Mouse (Mus musculus): Measurements from ENCODE around the gene Emg1. TPM values are rescaled to one million over a fixed set of nuclear protein-coding genes. Genes with fewer than 3 reads are reported as not detected.

Gene Emg1
- polyA plus RNA-seq, 1 experiment, result 42.9 TPM

- 47% methylated on average over 19 of the region's 19 CpGs for WGBS
- Histone ChIP-seq H3K4me3 (replicated peaks; ENCODE audit: extremely low read depth, low read depth, low read length) (peak overlapping the region; percentile 40), H3K4me1 (ENCODE audit: control insufficient read depth, insufficient read depth, low read length) (no peaks in the 10 kb centered on the region)
- peak; percentile 47; the same call in 1 of the 2 replicates for TF ChIP-seq POLR2A (IDR thresholded peaks at IDR 0.05; ENCODE audit: borderline replicate concordance, extremely low read depth, low read depth, low read length)
- TF ChIP-seq CTCF (IDR thresholded peaks at IDR 0.05; ENCODE audit: insufficient read depth, low read length), result no peak
- peak; percentile 36 for DNase-seq
Measured at GRCm38 (mm10) chr6:124732476-124733370, 20.7 kb upstream of the Emg1 start.

- Histone ChIP-seq H3K4me1 (ENCODE audit: control insufficient read depth, insufficient read depth, low read length) (no peaks in the 10 kb centered on the region), H3K4me3 (replicated peaks; ENCODE audit: extremely low read depth, low read depth, low read length) (peak overlapping the region; percentile 19)
- 84% methylated on average over 7 of the region's 7 CpGs for WGBS
- TF ChIP-seq POLR2A (IDR thresholded peaks at IDR 0.05; ENCODE audit: borderline replicate concordance, extremely low read depth, low read depth, low read length) (no peak), CTCF (IDR thresholded peaks at IDR 0.05; ENCODE audit: insufficient read depth, low read length) (no peak)
- no peak for DNase-seq
Measured at GRCm38 (mm10) chr6:124731038-124731437, 19.1 kb upstream of the Emg1 start.

- H3K4me3 ChIP-seq (replicated peaks; ENCODE audit: extremely low read depth, low read depth, low read length), result peak overlapping the region; percentile 14
- DNase-seq, result no peak
Measured at GRCm38 (mm10) chr6:124729850-124730705, 18.1 kb upstream of the Emg1 start.

GRCm38 (mm10) chr6:124728621-124729020 lies 16.6 kb upstream of the Emg1 start:
- WGBS, result 82% methylated on average over 10 of the region's 10 CpGs
- Histone ChIP-seq H3K4me3 (replicated peaks; ENCODE audit: extremely low read depth, low read depth, low read length) (no peak overlapping the region), H3K4me1 (ENCODE audit: control insufficient read depth, insufficient read depth, low read length) (no peaks in the 10 kb centered on the region)
- TF ChIP-seq POLR2A (IDR thresholded peaks at IDR 0.05; ENCODE audit: borderline replicate concordance, extremely low read depth, low read depth, low read length) (no peak), CTCF (IDR thresholded peaks at IDR 0.05; ENCODE audit: insufficient read depth, low read length) (no peak)
- no peak for DNase-seq

More at GRCm38 (mm10) chr6:124729850-124730705, 18.1 kb upstream of the Emg1 start:
- no peaks in the 10 kb centered on the region for H3K4me1 ChIP-seq (ENCODE audit: control insufficient read depth, insufficient read depth, low read length)
- TF ChIP-seq POLR2A (IDR thresholded peaks at IDR 0.05; ENCODE audit: borderline replicate concordance, extremely low read depth, low read depth, low read length), result no peak
- no peak for TF ChIP-seq CTCF (IDR thresholded peaks at IDR 0.05; ENCODE audit: insufficient read depth, low read length)
- WGBS, result 65% methylated on average over 8 of the region's 8 CpGs

- WGBS, result 88% methylated on average over 10 of the region's 10 CpGs
- no peak for DNase-seq
- H3K4me3 ChIP-seq (replicated peaks; ENCODE audit: extremely low read depth, low read depth, low read length), result no peak overlapping the region
- TF ChIP-seq CTCF (IDR thresholded peaks at IDR 0.05; ENCODE audit: insufficient read depth, low read length), result no peak
- TF ChIP-seq POLR2A (IDR thresholded peaks at IDR 0.05; ENCODE audit: borderline replicate concordance, extremely low read depth, low read depth, low read length), result no peak
- H3K4me1 ChIP-seq (ENCODE audit: control insufficient read depth, insufficient read depth, low read length), result no peaks in the 10 kb centered on the region
Measured at GRCm38 (mm10) chr6:124724472-124724871, 12.5 kb upstream of the Emg1 start.

GRCm38 (mm10) chr6:124723541-124723940 lies 11.6 kb upstream of the Emg1 start:
- 49% methylated on average over 8 of the region's 8 CpGs for WGBS
- no peak for DNase-seq
- Histone ChIP-seq H3K4me1 (ENCODE audit: control insufficient read depth, insufficient read depth, low read length) (no peaks in the 10 kb centered on the region), H3K4me3 (replicated peaks; ENCODE audit: extremely low read depth, low read depth, low read length) (no peak overlapping the region)
- TF ChIP-seq CTCF (IDR thresholded peaks at IDR 0.05; ENCODE audit: insufficient read depth, low read length) (no peak), POLR2A (IDR thresholded peaks at IDR 0.05; ENCODE audit: borderline replicate concordance, extremely low read depth, low read depth, low read length) (no peak)

GRCm38 (mm10) chr6:124722876-124723473 lies 11.0 kb upstream of the Emg1 start:
- 76% methylated on average over 6 of the region's 6 CpGs for WGBS
- no peak for TF ChIP-seq CTCF (IDR thresholded peaks at IDR 0.05; ENCODE audit: insufficient read depth, low read length)
- Histone ChIP-seq H3K4me1 (ENCODE audit: control insufficient read depth, insufficient read depth, low read length) (no peaks in the 10 kb centered on the region), H3K4me3 (replicated peaks; ENCODE audit: extremely low read depth, low read depth, low read length) (no peak overlapping the region)
- DNase-seq, result no peak

- no peak overlapping the region for H3K4me3 ChIP-seq (replicated peaks; ENCODE audit: extremely low read depth, low read depth, low read length)
- TF ChIP-seq CTCF (IDR thresholded peaks at IDR 0.05; ENCODE audit: insufficient read depth, low read length) (no peak), POLR2A (IDR thresholded peaks at IDR 0.05; ENCODE audit: borderline replicate concordance, extremely low read depth, low read depth, low read length) (no peak)
- 46% methylated on average over 11 of the region's 11 CpGs for WGBS
Measured at GRCm38 (mm10) chr6:124720904-124721303, 8.9 kb upstream of the Emg1 start.

GRCm38 (mm10) chr6:124719354-124719978 lies 7.5 kb upstream of the Emg1 start:
- TF ChIP-seq POLR2A (IDR thresholded peaks at IDR 0.05; ENCODE audit: borderline replicate concordance, extremely low read depth, low read depth, low read length), result no peak
- TF ChIP-seq CTCF (IDR thresholded peaks at IDR 0.05; ENCODE audit: insufficient read depth, low read length), result no peak
- no peaks in the 10 kb centered on the region for H3K4me1 ChIP-seq (ENCODE audit: control insufficient read depth, insufficient read depth, low read length)
- WGBS, result 64% methylated on average over 7 of the region's 7 CpGs
- peak overlapping the region; percentile 35 for H3K4me3 ChIP-seq (replicated peaks; ENCODE audit: extremely low read depth, low read depth, low read length)
- DNase-seq, result peak; percentile 30

More at GRCm38 (mm10) chr6:124720904-124721303, 8.9 kb upstream of the Emg1 start:
- DNase-seq, result no peak
- no peaks in the 10 kb centered on the region for H3K4me1 ChIP-seq (ENCODE audit: control insufficient read depth, insufficient read depth, low read length)
